Mouse (Mus musculus): ENCODE measurements at regions not wholly inside any gene's neighbourhood (a gene's known extent, or its start where the extent isn't known, plus 50 kb on each side); places are given as distances from the start of the nearest gene placed in this dataset.
A peak's percentile ranks its signal among the peaks of the same experiment; 100 is the strongest.

GRCm38 (mm10) chr3:56437058-56437457 is 253.6 kb upstream of the Nbea start:
- DNase-seq (ENCODE audit: extremely low spot score in 1 of 2, low spot score in 1 of 2): no peak

- no peak for DNase-seq (ENCODE audit: extremely low spot score in 1 of 2, low spot score in 1 of 2)
These were observed 250.0 kb upstream of the Nbea start for GRCm38 (mm10) chr3:56433495-56433894.

DNA sequence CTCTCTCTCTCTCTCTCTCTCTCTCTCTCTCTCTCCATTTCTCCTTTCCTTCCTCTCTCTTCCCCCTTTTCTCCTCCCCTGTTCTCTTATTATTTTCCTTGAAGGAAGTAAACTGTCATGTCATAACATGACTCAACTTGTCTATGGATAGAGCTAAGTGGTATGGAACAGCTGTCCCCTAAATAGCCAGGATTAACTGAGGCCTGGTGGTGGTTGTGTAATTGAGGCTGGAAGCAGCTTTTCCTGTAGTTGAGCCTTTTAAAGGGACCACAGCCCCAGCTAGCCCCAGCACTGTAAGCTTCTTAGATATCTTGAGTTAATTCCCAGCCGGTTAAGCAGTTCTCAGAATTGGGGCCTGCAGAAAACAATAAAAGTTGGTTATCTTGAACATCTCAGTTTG is 243.7 kb upstream of the Nbea start:
- no peak for DNase-seq (ENCODE audit: extremely low spot score in 1 of 2, low spot score in 1 of 2)

DNA sequence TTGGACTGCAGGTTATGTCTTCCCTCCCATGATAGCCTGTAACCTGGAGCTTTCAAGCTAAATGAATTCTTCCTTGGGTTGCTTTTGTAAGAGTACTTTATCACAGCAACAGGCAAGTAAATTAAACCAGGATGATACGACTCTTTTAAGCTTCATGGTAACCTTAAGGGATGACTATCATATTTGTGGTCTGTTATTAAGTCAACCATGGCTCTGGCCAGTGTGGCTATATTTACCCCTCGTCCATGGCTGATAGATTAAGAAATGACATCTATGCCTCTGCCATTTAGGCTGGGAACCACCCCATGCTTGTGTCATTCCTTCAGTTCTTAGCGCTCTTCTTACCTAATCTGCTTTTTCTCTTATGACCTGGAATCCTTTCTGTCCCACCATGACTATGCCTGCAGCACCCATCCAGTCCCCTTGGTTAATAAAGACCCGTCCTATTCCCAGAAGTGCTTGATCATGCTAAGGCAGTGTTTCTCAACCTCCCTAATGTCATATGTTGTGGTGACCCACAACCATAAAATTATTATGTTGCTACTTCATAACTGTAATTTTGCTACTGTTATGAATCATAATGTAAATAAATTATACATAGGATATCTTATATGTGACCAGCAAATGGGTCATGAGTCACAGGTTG is 214.5 kb upstream of the Nbea start:
- DNase-seq (ENCODE audit: extremely low spot score in 1 of 2, low spot score in 1 of 2): no peak

DNA sequence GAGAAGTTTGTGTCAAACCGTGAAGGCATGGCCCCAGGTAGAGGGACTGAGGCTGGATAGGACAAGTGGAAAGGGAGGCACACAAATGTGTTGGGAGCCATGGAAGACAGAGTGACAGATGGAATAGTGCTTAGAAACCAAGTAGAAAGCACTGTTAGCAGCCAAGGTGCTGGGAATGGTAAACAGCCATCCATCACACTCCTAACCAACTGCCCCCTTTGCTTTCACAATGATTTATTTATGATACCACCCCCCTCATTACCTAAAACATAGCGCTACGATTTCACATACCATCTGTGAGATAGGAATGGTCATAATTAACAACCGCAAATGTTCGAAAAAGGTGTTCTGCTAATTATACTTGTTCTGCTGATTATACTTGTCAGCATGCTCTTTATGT is 209.6 kb upstream of the Nbea start:
- no peak for DNase-seq (ENCODE audit: extremely low spot score in 1 of 2, low spot score in 1 of 2)

DNA sequence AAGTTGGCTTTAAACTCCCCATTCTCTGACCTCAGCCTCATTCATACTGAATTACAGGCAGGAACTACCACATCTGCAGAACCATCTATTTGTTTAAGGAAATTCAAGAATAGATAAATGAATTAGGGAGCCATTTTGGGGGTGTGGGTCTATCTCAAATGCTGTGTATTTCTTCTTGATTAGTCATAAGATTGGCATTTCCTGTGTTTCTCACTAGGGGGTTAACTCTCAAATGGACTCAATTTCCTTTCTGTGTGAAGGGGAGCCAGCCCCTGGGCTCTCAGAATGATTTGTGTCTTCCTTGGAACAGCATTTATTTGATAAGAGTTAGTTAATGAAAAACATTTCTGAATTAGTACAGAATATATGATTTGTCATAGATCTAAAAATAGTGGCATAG is 196.8 kb upstream of the Nbea start:
- DNase-seq (ENCODE audit: extremely low spot score in 1 of 2, low spot score in 1 of 2): no peak

- DNase-seq (ENCODE audit: extremely low spot score in 1 of 2, low spot score in 1 of 2): peak in 1 of 2 experiments; percentile 30
These were observed 196.0 kb upstream of the Nbea start for GRCm38 (mm10) chr3:56379500-56379899.

DNA sequence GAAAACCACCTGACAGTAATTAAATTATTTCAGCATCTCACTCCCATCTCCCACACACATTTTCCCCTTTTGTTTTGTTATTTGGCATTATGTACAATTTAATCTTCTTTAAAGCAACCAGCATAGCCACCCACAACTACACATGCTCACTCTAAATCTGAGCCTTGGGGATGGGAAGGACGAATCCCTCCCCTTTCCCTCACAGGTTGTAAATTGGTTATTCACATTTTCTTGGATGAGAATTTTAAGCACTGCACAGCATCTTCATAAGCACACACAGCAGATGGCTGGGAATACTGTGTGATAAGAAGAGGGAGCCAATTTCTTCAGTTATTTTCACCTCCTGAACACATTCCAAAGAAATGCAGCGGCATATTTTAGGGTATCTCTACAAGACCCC is 179.0 kb upstream of the Nbea start:
- DNase-seq (ENCODE audit: extremely low spot score in 1 of 2, low spot score in 1 of 2): peak; percentile 73 to 80

DNA sequence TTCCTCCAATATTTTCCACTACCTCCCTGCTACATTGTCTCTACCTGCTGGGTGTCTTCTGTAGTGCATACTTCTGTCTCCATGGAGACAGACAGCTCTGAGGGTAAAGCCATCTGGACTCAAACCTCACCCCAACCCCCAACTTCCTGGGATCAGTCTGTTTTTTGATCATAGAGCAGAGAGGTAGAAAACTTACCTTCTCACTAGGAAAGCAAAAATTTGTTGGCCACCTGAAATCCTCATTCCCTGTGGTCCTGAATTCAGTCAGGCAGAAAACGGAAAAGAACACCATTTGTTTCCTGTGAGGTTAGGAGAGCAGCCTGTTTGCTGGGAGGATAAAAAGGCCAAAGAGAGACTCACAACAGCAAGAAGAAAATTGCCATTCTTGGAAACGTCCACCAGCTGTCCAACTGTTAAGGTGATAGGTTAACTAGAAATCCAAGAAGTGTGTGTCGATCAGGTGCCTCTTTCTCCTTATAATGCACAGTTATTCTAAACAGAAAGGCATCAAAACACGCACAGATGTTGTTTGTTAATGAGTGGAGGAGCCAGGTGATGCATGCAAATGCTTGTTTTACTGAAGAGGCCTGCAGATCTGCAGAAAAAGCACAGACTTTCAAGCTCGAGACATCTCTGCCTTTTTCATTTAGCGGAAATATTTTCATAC is 173.7 kb upstream of the Nbea start:
- DNase-seq (ENCODE audit: extremely low spot score in 1 of 2, low spot score in 1 of 2): peak in 1 of 2 experiments; percentile 45

DNA sequence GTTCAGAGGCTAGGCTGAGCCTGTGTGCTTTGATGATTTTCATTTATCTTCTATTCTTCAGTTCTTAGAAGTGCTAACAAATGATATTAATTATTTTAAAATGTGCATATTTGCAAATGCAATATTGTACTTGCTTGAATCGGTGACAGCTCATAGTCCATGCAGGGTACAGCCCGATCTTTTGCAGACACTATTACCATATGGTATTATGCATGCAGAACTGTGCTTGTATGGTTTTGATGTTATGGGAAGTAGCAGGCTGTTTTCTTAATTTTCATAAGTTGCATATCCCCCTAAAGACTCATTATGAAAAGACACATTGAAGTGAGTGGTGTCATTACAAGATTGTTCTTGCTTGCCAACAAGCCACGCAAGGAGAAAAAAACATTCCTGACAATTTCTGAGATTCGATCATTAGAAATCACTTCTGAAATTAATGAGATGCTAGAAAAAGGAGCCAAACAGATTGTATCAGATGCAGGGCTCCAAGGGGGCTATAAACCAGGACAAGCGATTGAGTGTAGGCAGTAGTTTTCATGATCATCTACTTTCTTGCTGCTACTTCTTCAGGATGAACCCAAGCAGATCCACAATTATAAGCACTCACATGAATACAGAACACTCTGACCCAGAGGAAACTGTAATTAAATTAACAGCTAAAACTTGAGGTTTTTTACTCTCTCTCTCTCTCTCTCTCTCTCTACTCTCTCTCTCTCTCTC is 172.8 kb upstream of the Nbea start:
- DNase-seq (ENCODE audit: extremely low spot score in 1 of 2, low spot score in 1 of 2): no peak

Measured in frontal cortex, adult 2 months (tissue).